Mouse (Mus musculus): ENCODE measurements around the gene Ap2b1. TPM values are rescaled to one million over a fixed set of nuclear protein-coding genes. Genes with fewer than 3 reads are reported as not detected.
A peak's percentile ranks its signal among the peaks of the same experiment; 100 is the strongest.
"Not testable (repeated sequence)": the region's sequence is repeated elsewhere in the genome, so short reads cannot be mapped to it uniquely, and the experiment has no call there.

Ap2b1 gene
- total RNA-seq, 2 experiments from 2014 or later: 52.6 to 58.6 TPM

DNA sequence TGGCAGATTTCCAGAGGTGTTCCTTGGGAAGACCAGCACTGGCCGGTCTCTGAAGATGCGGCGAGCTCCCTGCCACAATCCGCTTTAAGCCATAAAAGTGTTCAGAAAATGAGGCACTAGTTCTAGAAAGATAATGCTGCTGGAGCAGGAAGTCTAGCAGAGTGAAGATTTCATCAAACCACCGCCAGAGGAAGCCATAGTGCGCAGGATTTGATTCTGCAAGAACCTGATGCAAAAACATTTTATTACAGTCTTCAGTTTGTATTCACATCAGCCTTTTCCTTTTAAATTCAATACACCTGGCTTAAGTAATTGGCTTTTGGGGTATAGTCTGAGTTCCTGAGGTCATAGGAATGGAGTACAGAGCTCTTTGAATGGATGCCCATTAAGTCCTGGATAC is 1.0 kb upstream of the Ap2b1 start:
- intact Hi-C loops (cut with DNase I): no loop called here
- DNase-seq: no peak

- no peak for DNase-seq
- intact Hi-C loops (cut with DNase I): no loop called here
Observed at GRCm38 (mm10) chr11:83299724-83300123, 900 bp downstream of the Ap2b1 start.

DNA sequence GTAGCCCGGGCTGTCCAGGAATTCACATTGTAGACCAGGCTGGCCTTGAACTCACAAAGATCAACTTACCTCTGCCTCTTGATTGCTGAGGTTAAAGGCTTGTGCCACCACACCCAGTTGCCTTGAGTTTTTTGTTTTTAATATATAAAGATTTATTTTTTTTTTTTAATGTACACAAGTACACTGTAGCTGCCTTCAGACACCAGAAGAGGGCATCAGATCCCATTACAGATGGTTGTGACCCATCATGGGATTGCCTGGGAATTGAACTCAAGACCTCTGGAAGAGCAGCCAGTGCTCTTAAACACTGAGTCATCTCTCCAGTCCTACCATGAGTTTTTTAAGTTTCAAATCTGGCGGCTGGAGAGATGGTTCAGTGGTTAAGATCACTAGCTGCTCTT is 2.6 kb downstream of the Ap2b1 start:
- DNase-seq: no peak
- intact Hi-C loops (cut with DNase I): no loop called here

GRCm38 (mm10) chr11:83302124-83302523 is 3.3 kb downstream of the Ap2b1 start:
- DNase-seq: no peak
- intact Hi-C loops (cut with DNase I): no loop called here

DNA sequence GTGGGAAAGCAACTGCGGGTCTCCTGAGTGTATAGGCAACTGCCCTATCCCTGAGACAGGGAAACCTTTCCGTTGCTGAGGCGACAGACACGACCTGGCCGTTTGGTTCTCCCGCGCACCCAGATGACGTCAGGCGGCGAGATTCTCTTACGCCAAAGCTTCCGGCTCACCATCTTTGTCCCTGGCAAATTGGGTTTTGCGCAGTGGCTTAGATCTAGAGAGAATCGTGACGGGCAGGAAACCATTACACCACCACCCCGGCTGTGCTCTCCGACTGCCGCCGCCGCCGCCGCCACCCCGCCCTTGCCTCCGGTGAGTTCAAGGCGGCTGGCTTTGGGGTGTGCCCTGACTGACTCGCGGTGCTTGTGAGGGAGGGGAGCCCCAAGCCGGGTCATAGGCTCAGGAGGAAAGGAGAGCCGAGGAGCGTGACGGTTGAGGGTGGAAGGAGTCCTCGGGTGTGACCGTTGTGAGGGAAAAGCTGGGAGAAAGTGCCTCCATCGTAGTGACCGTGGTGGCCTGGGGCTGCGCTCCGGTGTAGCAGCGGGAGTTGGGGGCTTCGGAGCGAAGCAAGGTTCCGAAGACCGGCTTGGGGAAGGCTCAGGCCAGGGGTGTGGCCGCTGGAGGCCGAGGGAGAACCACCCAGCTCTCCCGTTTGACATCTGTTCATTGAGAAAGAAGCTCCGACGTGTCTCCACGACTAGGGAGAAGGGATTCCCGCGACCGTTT is 3.9 kb downstream of the Ap2b1 start, which contains the start of gene Pex12:
Pex12 (minus strand) TSS at position 61 of the 726 bp plus-strand sequence.
- intact Hi-C loops (cut with DNase I): no loop called here
- peak; percentile 91 to 97 for DNase-seq

DNA sequence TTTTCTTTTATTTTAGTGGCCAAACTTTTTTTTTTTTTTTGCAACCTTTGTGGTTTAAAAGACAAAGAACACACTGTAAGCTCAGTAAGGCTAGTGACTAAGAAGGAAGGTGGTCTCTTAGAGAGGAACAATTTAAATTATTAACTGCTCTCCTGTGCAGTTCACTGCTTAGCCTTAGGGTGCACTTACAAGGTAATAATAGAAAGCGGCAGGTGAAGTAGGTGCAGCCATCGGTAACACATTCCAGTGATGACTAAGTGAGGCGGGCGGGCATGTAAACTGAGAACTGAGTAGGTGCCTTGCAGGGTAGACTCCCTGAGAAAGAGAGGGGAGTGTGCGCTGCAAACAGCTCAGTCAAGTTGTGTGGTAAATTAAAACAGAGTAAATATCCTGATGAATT is 4.9 kb downstream of the Ap2b1 start:
- intact Hi-C loops (cut with DNase I): no loop called here
- no peak for DNase-seq

- intact Hi-C loops (cut with DNase I): no loop called here
- DNase-seq: no peak
Observed at GRCm38 (mm10) chr11:83304485-83304884, 5.7 kb downstream of the Ap2b1 start.

DNA sequence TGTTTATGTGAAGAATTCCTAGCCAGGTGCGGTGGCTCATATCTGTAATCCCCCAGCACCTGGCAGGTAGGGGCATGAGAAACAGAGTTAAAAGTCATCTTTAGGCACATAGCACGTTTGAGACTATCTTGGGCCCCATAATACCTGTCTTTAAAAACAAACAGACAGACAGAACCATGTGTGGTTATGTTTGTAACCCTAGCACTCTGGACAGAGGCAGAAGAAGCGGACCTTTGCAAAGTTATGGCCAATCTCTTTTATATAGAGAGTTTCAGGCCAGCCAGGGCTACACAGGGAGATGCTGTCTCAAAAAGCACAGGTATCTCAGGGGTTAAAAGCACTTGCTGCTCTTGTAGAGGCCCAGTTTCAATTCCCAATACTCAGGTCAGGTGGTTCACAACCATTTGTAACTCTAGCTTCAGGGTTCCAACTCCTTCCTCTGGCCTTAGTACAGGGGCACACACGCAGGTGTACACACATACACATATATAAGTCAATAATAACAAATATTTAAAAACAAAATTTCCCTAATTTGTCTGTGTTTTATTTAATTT is 8.0 kb downstream of the Ap2b1 start:
- no peak for DNase-seq
- intact Hi-C loops (cut with DNase I): no loop called here

DNA sequence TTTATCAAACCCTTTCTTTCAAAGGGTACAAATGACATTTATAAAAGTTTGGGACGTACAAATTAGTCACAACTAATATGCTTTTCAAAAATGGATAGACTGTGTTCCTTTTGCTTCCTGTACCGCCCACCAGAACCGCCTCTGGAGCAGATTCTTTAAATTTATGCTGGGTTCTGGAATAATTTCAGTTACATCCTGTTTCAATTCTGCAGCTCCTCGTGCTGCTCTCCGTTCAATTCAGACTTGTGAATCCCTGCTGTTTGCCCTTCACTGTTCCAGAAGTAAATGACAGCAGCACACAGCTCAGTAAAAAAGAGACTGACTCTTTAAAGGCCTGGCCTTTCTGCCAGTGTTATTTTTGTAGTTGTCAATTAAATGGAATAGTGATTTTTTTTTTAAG is 13.6 kb downstream of the Ap2b1 start:
- intact Hi-C loops (cut with DNase I): no loop called here
- DNase-seq: no peak

DNA sequence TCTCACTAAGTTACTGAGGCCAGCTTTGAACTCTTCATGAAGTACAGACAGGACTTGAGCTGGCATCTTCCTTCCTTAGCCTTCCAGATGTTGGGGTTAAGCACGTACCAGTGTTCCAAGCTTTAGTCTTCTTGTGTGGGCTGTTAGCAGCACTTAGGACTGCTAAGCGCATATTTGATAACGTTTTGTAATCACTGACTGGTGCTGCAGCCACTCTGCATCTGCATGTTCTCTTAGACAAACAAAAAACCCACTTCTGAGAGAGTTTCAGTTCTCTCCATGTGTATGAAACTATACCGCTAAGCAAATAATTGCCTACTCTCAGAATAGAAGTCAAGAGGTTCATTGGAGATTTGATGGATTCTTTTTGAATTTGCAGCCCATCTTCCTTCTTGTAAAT is 20.2 kb downstream of the Ap2b1 start:
- intact Hi-C loops (cut with DNase I): no loop called here
- DNase-seq: no peak

DNA sequence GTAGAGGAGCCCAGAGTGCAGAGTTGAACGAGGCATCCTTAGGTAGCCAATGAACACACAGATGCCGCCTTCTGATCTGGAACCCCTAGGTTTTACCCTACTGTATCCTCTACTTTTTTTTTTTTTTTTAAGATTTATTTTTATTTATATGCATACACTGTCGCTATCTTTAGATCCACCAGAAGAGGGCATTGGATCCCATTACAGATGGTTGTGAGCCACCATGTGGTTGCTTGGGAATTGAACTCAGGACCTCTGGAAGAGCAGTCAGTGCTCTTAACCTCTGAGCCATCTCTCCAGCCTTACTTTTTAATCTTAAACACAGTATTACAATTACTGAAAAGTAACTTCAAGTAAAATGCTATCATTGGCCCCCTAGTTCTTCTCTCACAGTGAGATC is 27.9 kb downstream of the Ap2b1 start:
- DNase-seq: not testable (repeated sequence)
- intact Hi-C loops (cut with DNase I): loop anchor here (2.0 kb wide), 1 partner anchor 98 kb away; no protein-coding TSS in a partner anchor

- intact Hi-C loops (cut with DNase I): loop anchor here (2.0 kb wide), 1 partner anchor 97 kb away; no protein-coding TSS in a partner anchor
Observed at GRCm38 (mm10) chr11:83327427-83327826, 28.6 kb downstream of the Ap2b1 start.

GRCm38 (mm10) chr11:83335826-83336225 is 37.0 kb downstream of the Ap2b1 start:
- DNase-seq: no peak
- intact Hi-C loops (cut with DNase I): no loop called here

More at GRCm38 (mm10) chr11:83327427-83327826, 28.6 kb downstream of the Ap2b1 start:
- DNase-seq: peak; percentile 54 to 66

GRCm38 (mm10) chr11:83339705-83340104 is 40.9 kb downstream of the Ap2b1 start:
- intact Hi-C loops (cut with DNase I): no loop called here

DNA sequence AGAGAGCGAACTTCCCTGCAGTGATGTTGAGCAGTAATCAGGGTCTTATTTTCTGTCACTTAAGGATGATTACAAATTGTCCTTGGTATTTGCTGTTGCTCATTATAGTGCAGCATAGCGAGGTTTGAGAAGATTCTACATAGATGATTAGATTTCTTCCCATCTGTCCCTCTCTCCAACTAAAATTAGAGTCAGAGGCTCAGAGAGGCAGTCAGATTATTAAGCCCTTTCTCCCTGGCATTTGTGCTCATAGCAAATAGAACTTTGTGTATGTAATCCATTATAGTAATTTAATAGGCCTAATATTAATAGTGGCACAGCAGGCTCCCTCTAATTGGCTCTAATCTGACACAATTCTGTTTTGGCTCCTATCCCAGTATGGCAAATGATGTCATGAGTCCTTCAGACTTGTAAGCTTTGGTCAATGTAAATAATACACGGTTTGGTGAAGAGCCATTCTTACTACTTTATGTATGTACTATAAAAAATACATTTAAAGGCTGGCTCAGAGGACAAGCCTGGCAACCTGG is 43.0 kb downstream of the Ap2b1 start:
- no peak for DNase-seq
- intact Hi-C loops (cut with DNase I): no loop called here

More at GRCm38 (mm10) chr11:83339705-83340104, 40.9 kb downstream of the Ap2b1 start:
- no peak for DNase-seq

DNA sequence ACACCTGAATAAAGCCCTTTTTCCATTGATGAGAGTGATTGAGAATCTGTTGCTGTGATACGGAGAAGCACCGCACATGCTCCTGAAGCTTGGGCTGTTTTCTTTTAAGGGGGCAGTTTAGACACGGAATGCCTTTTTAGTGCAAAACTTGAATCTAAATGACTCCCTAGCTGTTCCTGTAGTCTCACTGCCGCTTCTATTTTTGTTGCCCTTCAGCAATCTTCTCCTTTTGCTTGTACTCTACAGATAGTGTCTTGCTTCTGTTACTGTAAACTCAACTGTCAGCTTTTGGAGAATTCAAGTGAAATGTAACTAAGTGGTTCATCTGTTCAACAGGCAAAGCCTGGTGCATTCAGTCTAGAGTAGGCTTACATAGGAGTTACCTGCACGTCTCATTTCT is 56.6 kb downstream of the Ap2b1 start:
- intact Hi-C loops (cut with DNase I): no loop called here
- no peak for DNase-seq

DNA sequence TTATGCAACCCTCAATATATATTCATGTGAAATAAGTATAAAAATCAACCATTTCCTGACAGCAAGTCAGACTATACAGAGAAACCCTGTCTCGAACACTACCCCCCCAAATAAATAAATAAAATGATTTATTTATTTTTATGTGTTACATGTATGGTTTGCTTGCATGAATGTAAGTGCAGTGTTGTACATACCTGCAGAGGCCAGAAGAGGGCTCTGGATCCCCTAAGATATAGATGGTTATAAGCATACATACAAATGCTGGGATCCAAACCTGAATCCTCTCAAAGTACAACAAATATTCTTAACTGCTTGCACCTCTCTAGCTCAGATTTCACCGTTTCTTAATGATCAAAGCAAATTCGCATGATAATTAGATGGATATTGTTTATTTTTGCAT is 58.6 kb downstream of the Ap2b1 start:
- peak; percentile 9 to 29 for DNase-seq
- intact Hi-C loops (cut with DNase I): loop anchor here (1.0 kb wide), 1 partner anchor 67 kb away; no protein-coding TSS in a partner anchor

- intact Hi-C loops (cut with DNase I): no loop called here
- DNase-seq: no peak
Observed at GRCm38 (mm10) chr11:83364656-83365055, 65.8 kb downstream of the Ap2b1 start.

- no peak for DNase-seq
- intact Hi-C loops (cut with DNase I): no loop called here
Observed at GRCm38 (mm10) chr11:83371267-83371666, 72.4 kb downstream of the Ap2b1 start.

GRCm38 (mm10) chr11:83379745-83380341 is 81.0 kb downstream of the Ap2b1 start:
- intact Hi-C loops (cut with DNase I): no loop called here
- DNase-seq: no peak

DNA sequence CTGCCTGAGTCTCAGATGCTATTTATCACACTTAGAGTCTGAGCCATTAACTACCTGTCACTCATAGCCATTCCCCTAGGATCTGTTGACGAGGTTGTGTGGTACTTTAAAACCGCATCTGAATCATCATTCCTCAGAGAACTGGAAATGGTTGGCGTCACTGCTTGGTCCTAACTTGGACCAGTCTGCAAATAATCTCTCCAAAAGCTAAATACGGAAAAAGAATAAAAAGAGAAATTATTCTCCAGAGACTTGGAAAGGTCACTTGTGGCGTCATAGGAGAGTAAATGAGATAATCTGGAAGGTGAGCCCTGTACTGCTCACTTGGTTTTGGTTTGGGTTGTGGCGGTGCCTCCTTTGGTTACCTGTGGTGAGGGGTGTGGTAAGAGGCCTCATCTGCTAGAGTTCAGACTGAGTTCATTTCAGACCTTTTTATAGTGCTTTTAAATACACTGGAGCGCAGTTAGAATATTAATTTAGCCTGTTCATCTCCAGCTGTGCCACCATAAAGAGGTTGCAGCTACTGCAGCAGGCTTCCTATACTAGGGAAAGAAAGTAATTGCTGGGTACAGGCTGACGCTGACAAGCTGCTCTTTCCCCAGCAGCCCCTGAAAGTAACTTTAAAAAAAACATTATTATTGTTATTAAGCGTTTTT is 84.2 kb downstream of the Ap2b1 start:
- intact Hi-C loops (cut with DNase I): no loop called here
- DNase-seq: no peak

All from heart, postnatal 14 days (tissue).